Mouse (Mus musculus) kidney, adult 18-20 months (tissue): ENCODE measurements around the gene Paqr5.

Experiments
- DNase-seq: peaks from one replicate; pipeline ENCODE4 v3.0.0; 2021

Paqr5 gene

DNA sequence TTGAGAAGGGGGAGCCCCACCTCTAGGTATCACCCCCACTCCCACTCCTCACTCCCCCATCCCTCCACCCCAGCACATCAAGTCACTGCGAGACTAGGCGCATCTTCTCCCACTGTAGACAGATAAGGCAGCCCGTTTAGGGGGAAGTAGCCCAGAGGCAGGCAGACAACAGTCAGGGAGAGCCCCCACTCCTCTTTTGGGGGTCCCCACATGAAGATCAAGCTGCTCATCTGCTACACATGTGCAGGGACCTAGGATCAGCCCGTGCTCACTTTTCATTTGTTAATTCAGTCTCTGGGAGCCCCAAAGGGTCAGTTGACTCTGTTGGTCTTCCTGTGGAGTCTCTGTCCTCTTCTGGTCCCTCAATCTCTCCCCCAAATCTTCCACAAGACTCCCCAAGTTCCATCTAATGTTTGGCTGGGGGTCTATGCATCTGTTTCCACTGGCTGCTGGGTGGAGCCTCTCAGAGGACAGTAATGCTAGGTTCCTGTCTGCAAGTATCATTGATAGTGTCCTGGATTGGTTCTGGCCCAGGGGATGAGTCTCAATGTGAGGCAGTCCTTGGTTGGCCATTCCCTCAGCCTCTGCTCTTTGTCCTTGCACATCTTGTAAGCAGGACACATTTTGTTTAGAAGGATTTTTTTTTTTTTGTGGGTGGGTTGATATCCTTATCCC is 118.9 kb downstream of the Paqr5 start:
- no peak for DNase-seq

GRCm38 (mm10) chr9:61906912-61907311 is 119.7 kb downstream of the Paqr5 start:
- peak; percentile 47 for DNase-seq

- DNase-seq: no peak
Observed at GRCm38 (mm10) chr9:61905576-61905975, 121.1 kb downstream of the Paqr5 start.

GRCm38 (mm10) chr9:61904201-61904600 is 122.5 kb downstream of the Paqr5 start:
- DNase-seq: no peak
